Mouse (Mus musculus): Measurements from ENCODE around the gene Nipal1. TPM values are rescaled to one million over a fixed set of nuclear protein-coding genes. Genes with fewer than 3 reads are reported as not detected.

Nipal1 gene
- total RNA-seq (2021): under 1 TPM; 0.26 to 0.41 TPM
- long read RNA-seq, experiment 1: 0 reads
- long read RNA-seq, experiment 2: 0 reads

DNA sequence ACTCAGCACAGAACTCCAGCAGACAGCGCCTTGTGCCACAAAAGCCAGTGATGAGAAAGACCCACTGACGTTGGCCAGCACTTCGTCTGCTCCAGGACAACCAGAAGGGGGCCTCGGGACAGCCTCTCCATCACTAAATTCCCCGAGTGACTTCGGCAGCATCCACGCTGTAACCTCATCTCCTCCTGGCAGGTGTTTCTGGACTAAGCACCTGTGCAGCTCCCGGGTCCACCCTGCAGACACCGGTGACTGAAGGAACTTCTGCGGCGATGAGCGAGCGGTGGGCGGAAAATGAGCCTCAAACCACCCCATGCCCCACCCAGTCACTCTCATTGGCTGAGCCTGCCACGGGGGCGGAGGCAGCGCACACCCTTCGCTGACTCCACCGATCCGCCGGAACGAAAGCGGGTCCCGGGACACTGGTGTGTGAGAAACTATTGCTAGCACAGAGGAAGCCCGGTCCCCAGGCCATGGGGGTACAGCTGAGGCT is at the start of gene Nipal1:
Nipal1 (plus strand) TSS at position 378 of the 490 bp plus-strand sequence.
- DNase-seq: peak; percentile 53

DNA sequence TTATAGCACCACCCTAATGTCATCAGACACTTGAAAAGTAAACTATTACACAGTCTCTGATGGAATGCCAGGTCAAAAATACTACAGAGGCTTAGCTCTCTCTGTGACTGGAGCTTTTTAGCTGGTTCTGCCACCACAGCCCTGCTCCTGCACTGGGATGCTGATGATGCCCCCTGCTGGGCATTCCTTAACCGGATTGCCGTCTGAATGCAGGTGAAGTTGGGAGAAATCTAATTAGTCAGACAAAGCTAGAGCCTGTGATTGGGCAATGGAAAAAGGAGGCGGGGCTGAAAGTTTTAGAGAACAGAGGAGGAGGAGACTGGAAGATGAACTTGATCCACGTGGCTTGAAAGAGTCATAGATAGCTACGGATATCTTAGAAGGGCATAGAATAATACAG is 46.6 kb upstream of the Nipal1 start:
- peak; percentile 38 for DNase-seq

DNA sequence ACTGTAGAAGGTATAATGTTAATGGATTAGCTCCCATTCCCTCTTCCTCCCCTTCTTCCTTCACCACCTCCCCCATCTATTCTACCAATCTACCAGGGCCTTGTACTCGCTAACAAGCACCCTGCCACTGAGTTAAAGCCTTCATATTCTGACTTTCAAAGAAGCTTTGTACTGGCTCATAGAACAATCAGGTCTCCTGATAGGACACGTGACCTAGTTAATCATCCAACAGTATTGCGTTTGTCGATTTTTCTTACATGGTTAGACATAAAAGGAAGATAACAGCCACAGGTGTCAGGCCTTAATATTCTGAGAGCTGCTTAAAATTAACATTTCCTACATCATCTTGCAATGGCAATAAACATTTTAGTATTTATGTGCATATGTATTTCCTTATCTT is 44.5 kb upstream of the Nipal1 start:
- DNase-seq: no peak

GRCm38 (mm10) chr5:72617413-72617812 is 30.2 kb upstream of the Nipal1 start:
- DNase-seq: no peak

- DNase-seq: no peak
Measured at GRCm38 (mm10) chr5:72621022-72621421, 26.6 kb upstream of the Nipal1 start.

DNA sequence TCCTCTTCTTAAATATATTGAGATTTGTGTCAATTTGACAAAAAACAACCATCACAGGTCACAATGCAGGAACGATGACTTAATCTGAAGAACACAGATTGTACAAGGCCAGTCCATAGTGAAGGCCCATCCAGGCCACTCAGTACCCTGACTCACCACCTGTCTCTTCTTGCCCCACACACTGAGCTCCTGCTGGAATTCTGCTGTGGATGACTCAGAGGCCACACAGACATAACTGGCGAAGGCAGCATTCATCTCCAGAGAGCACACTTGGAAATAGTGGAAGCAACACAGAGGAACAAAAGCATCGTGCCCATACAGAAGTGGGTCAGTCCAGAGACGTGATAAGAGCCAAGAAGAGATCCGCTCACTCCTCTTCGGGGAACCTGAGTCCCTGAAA is 17.6 kb upstream of the Nipal1 start:
- no peak for DNase-seq

DNA sequence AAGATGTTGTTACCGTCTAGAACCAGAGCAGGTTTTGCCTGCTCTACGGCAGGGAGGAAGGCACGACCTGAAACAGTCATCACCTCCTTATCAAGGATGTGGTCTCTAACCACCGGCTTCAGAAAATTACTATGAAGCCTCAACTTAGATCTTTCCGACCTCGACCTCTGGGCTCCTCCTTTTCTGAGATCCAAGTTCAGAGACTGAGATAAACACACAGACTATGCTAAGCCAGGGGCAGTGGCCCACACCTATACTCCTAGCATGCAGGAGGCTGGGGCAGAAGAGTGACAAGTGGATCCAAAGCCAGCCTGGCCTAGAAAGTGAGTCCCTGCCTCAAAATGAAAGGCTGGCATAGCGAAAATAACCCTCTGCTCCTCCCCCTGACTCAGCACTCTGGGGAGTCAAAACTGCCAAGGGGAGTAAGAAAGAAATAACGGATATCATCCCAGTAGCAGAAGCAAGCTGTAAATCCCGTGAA is 12.8 kb upstream of the Nipal1 start:
- DNase-seq: no peak

DNA sequence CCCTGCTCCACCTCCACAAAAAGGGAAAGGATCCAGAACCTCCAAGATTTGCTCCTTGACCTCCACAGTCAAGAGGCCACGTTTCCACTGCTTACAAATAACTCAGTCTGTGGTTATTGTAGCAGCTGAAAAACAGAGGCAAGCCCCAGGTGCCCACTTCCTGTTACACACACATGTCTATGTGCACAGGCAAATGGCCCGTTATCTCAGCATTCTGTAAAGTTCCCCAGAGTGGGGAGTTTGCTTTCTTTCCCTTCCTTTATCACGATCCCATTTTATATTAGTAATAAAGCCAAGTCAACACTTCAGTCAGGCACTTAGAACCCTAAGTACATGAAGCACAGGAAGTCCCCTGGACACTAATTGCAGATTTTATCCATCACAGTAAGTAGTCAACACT is 11.5 kb upstream of the Nipal1 start:
- DNase-seq: no peak

- no peak for DNase-seq
Measured at GRCm38 (mm10) chr5:72636576-72636975, 11.0 kb upstream of the Nipal1 start.

- DNase-seq: no peak
Measured at GRCm38 (mm10) chr5:72640072-72640471, 7.5 kb upstream of the Nipal1 start.

GRCm38 (mm10) chr5:72643655-72644054 is 3.9 kb upstream of the Nipal1 start:
- DNase-seq: no peak

GRCm38 (mm10) chr5:72644175-72644574 is 3.4 kb upstream of the Nipal1 start, which contains the start of gene Cnga1:
Gene Cnga1 (minus strand): TSS chr5:72644275.
- no peak for DNase-seq

DNA sequence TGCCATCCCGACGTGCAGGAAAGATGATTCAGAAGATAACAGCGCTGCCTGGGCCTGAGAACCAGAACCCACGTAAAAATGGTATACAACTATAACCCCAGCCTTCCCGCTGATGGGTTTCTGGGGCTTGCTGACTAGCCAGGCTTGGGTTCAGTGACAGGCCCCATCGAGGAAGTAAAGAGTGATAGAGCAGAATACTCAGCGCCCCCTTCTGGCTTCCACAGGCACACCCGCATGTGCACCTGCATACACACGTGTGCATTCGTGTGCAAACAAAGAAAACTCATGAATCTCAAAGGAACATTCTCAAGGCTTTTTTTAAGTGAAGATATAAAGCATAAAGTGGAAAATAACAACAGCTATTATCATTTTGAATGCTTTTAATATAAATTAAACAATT is 1.5 kb upstream of the Nipal1 start:
- DNase-seq: no peak

- no peak for DNase-seq
Measured at GRCm38 (mm10) chr5:72646996-72647395, 599 bp upstream of the Nipal1 start.

- peak; percentile 5 for DNase-seq
Measured at GRCm38 (mm10) chr5:72647958-72648595, 482 bp downstream of the Nipal1 start.

GRCm38 (mm10) chr5:72648987-72649735 is 1.6 kb downstream of the Nipal1 start:
- no peak for DNase-seq

DNA sequence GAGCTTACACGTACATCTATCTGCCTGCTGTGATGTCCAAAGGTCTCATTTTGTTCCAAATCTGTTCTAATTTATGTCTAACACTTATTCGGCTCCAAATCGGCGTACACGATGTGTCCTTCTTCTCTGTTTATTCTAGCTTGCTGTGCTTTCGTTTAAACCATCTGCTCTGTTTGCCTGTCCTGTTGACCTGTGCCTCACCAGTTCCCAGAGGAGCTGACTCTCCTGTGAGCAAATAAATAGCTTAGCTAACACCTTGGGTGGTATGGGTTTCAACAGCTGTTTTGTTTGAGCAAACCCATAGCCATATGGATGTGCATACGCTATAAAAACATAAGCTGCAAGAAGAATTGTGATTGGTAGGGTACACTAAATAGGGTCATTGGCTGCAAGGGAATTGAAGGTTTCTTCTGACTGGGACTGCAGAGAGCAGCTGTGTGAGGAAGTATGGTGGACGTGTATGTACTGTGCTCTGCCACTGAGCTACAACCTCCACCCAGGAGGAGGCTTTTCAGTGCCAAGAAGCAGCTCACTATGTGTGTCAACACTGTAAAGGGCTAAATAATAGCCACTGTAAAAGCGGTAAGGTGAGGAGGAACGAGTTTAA is 5.6 kb downstream of the Nipal1 start:
- no peak for DNase-seq

GRCm38 (mm10) chr5:72656270-72656791 is 8.7 kb downstream of the Nipal1 start:
- no peak for DNase-seq

DNA sequence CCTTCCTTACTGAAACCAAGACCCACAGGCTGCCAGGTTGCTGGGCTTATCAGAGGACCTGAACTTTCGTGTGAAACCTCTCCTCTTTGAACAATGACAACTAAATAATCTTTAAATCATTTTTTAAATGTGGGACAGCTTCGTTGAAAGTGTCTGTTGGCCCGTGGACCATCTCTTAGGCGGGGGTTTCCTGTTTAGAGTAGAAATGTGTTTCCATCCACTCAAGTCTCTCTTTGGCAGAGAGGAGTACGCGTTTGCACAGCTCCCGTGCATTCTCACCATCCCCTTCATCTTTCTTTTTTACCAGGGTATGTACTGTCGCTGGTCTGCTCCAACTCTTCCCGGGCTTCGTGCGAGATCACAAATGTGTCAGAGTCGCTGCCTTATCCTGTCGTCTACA is 10.8 kb downstream of the Nipal1 start:
- DNase-seq: no peak

DNA sequence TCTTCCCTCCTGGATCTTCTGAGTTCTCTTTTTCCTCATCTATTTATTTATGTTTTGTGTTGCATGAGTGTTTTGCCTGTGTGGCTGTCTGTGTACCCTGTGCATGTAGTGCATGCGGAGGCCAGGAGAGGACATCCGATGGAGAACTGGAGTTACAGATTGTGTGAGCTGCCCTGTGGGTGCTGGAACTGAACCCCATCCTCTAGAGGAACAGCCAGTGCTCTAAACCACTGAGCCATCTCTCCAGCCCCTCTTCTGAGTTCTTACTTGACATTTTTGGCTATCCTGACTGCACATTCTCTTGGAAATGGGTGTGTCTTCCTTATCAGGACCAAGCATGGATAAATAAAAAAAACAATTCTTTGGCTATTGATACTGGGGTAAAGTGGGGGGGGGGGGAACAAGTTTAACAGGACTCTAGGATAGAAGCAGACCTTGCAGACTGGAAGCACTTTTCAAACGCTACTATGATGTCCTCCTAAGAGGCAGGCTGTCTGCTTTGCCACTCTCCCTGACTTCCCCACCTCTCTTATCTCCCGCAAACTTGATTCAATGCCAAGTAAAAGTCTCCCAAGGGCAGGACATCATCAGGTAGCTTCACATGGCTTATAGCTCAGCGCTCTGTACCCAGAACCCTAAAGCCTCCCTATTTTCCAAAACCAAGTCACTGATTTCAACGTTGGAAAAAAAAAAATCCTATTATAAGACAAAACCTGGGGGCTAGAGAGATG is 13.6 kb downstream of the Nipal1 start:
- no peak for DNase-seq

- no peak for DNase-seq
Measured at GRCm38 (mm10) chr5:72664126-72664525, 16.5 kb downstream of the Nipal1 start.

- DNase-seq: no peak
Measured at GRCm38 (mm10) chr5:72664854-72665253, 17.3 kb downstream of the Nipal1 start.
